Mouse (Mus musculus) retina, postnatal 7 days (tissue): ENCODE results near the gene Krtap4-8.
"Not testable (repeated sequence)": the region's sequence is repeated elsewhere in the genome, so short reads cannot be mapped to it uniquely, and the experiment has no call there.

Experiments used
- DNase-seq: peaks from one replicate; pipeline ENCODE4 v3.0.0-alpha.2; 2012; ENCODE audit warnings: low read depth, low spot score

Gene Krtap4-8

GRCm38 (mm10) chr11:99780604-99781003 is at the start of gene Krtap4-8:
Gene Krtap4-8, minus strand, starts transcription at chr11:99780704.
- no peak for DNase-seq

- DNase-seq, result not testable (repeated sequence)
These were observed 35.1 kb upstream of the Krtap4-8 start, which contains the start of gene Gm11564 for GRCm38 (mm10) chr11:99815566-99815965. Gene Gm11564, minus strand, starts transcription at chr11:99815666.

GRCm38 (mm10) chr11:99809792-99810191 is 29.3 kb upstream of the Krtap4-8 start, which contains the start of gene Krtap4-13:
Gene Krtap4-13, minus strand, starts transcription at chr11:99809892.
- not testable (repeated sequence) for DNase-seq

GRCm38 (mm10) chr11:99804346-99804745 is 23.8 kb upstream of the Krtap4-8 start, which contains the start of gene Gm11554:
Gene Gm11554, minus strand, starts transcription at chr11:99804446.
- DNase-seq, result not testable (repeated sequence)

- DNase-seq, result not testable (repeated sequence)
These were observed 18.3 kb upstream of the Krtap4-8 start, which contains the start of gene Gm11569 for GRCm38 (mm10) chr11:99798832-99799231. Gene Gm11569, minus strand, starts transcription at chr11:99798932.

- no peak for DNase-seq
These were observed 12.9 kb upstream of the Krtap4-8 start, which contains the start of gene Gm11596 for GRCm38 (mm10) chr11:99793367-99793766. Gene Gm11596, minus strand, starts transcription at chr11:99793467.

GRCm38 (mm10) chr11:99784900-99785299 is 4.4 kb upstream of the Krtap4-8 start, which contains the start of gene Krtap4-9:
Gene Krtap4-9, plus strand, starts transcription at chr11:99785200.
- not testable (repeated sequence) for DNase-seq

GRCm38 (mm10) chr11:99778401-99778800 is 2.1 kb downstream of the Krtap4-8 start:
- DNase-seq, result no peak

- DNase-seq, result not testable (repeated sequence)
These were observed 7.7 kb downstream of the Krtap4-8 start, which contains the start of gene Gm11595 for GRCm38 (mm10) chr11:99772813-99773212. Gene Gm11595, minus strand, starts transcription at chr11:99772913.

- no peak for DNase-seq
These were observed 12.1 kb downstream of the Krtap4-8 start for GRCm38 (mm10) chr11:99768410-99768809.

- DNase-seq, result no peak
These were observed 21.6 kb downstream of the Krtap4-8 start for GRCm38 (mm10) chr11:99758877-99759276.

GRCm38 (mm10) chr11:99743985-99744384 is 36.5 kb downstream of the Krtap4-8 start:
- DNase-seq, result no peak

- no peak for DNase-seq
These were observed 46.3 kb downstream of the Krtap4-8 start, which contains the start of gene Gm14180 for GRCm38 (mm10) chr11:99734190-99734589. Gene Gm14180, minus strand, starts transcription at chr11:99734290.
